Mouse (Mus musculus) ES-E14 (cell line): ENCODE results near the gene A630095E13Rik. TPM values are rescaled to one million over a fixed set of nuclear protein-coding genes. Genes with fewer than 3 reads are reported as not detected.
"Not testable (repeated sequence)": the region's sequence is repeated elsewhere in the genome, so short reads cannot be mapped to it uniquely, and the experiment has no call there.

Experiments used
- DNase-seq: peaks from one replicate; pipeline ENCODE4 v3.0.0-alpha.2; 2013; ENCODE audit warnings: low read depth, low spot score
- H3K27ac ChIP-seq: 2 replicates; pipeline ENCODE4 v1.5.1; 2012; ENCODE audit warnings: low read depth, mild to moderate bottlenecking, low read length, moderate library complexity, mixed read lengths; ENCODE audit not compliant: poor library complexity, insufficient read depth, severe bottlenecking
- H3K36me3 ChIP-seq: 2 replicates; pipeline ENCODE4 v1.6.1; 2012; ENCODE audit warnings: mild to moderate bottlenecking, low read length, moderate library complexity, mixed read lengths; ENCODE audit not compliant: control insufficient read depth, poor library complexity, insufficient read depth, severe bottlenecking
- H3K4me1 ChIP-seq, 2 experiments: fragments of 150-350 bp in 1 of 2; sonication (generic) in 1 of 2; 2 replicates each; pipeline ENCODE4 v1.6.1; 2012; ENCODE audit warnings: low read length in 2 of 2, mild to moderate bottlenecking in 1 of 2, mixed read lengths in 1 of 2; ENCODE audit not compliant: control insufficient read depth in 2 of 2, insufficient read depth in 2 of 2, poor library complexity in 1 of 2
- H3K4me3 ChIP-seq, 2 experiments: fragments of 150-350 bp in 1 of 2; sonication (generic) in 1 of 2; 2 replicates each; pipeline ENCODE4 v1.5.1; 2012; ENCODE audit warnings: low read length in 2 of 2, low read depth in 1 of 2, mild to moderate bottlenecking in 1 of 2, mixed read lengths in 1 of 2; ENCODE audit not compliant: insufficient read depth in 1 of 2, poor library complexity in 1 of 2, severe bottlenecking in 1 of 2
- H3K9ac ChIP-seq: 2 replicates; pipeline ENCODE4 v1.6.1; 2012; ENCODE audit warnings: low read depth, mild to moderate bottlenecking, low read length, mixed read lengths; ENCODE audit not compliant: poor library complexity, insufficient read depth, severe bottlenecking
- H3K9me3 ChIP-seq: fragments of 150-350 bp; sonication (generic); 2 replicates; pipeline ENCODE4 v1.6.1; 2012; ENCODE audit warnings: low read depth, mild to moderate bottlenecking, low read length; ENCODE audit not compliant: control insufficient read depth, insufficient read depth
- CHD2 ChIP-seq: IDR thresholded peaks from 2 replicates; pipeline ENCODE4 v1.6.1; 2014; ENCODE audit warnings: mild to moderate bottlenecking, low read depth, low read length, inconsistent platforms
- HCFC1 ChIP-seq: IDR thresholded peaks from 2 replicates; pipeline ENCODE4 v1.6.1; 2012; ENCODE audit warnings: low read length, inconsistent platforms, borderline replicate concordance; ENCODE audit not compliant: insufficient read depth
- MAFK ChIP-seq: IDR thresholded peaks from 2 replicates; pipeline ENCODE4 v1.6.1; 2014; ENCODE audit warnings: mild to moderate bottlenecking, low read depth, low read length, inconsistent platforms; ENCODE audit not compliant: insufficient read depth
- ZC3H11A ChIP-seq: IDR thresholded peaks from 2 replicates; pipeline ENCODE4 v1.6.1; 2012; ENCODE audit warnings: low read depth, mild to moderate bottlenecking, inconsistent platforms, low read length, borderline replicate concordance
- ZNF384 ChIP-seq: IDR thresholded peaks from 2 replicates; pipeline ENCODE4 v1.6.1; 2012; ENCODE audit warnings: low read depth, low read length, inconsistent platforms
- in situ Hi-C, 2 experiments: fragments of 600-800 bp; cut with MboI; formaldehyde crosslinking; loops; one replicate each; pipeline ENCODE4 v1.15.1; 2025; ENCODE audit warnings: low sequenced_read_pairs in 2 of 2, inconsistent platforms in 1 of 2; ENCODE audit not compliant: unreplicated experiment in 2 of 2
- total RNA-seq: library from RNA; depleted of rRNA; stranded (reverse); fragments of 300-350 nt; gene quantifications from 2 replicates; pipeline ENCODE4 v1.2.3, GENCODE M21; 2012; rRNA removed

Gene A630095E13Rik
- total RNA-seq, result not detected in 2 replicates

DNA sequence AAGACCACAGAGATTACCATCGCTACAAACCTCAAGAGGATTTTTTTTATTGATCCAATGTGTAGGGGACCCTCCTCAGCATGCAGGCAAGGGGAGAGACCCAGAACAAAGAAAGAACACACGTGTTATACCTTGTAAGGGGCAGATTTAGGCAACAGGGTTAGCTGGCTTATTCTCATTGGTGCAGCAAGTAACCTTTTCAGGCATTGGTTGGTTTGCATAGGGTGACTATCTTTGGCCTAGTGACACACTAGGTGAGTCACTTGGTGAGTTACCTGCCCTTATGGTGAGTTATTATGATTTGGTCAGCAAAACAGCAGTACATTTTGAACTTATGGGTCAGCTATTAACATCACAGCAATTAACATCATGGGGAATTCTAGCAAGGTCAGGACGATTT, at the start of gene A630095E13Rik:
Gene A630095E13Rik (minus strand): TSS at position 101 of the 400 bp plus-strand sequence.
- H3K4me1 ChIP-seq, H3K9ac ChIP-seq, H3K9me3 ChIP-seq, H3K27ac ChIP-seq, in situ Hi-C loops, H3K4me3 ChIP-seq, H3K36me3 ChIP-seq, DNase-seq: not testable (repeated sequence)

- no peak for DNase-seq
Observed at GRCm38 (mm10) chr9:36692920-36693319, 49.7 kb upstream of the A630095E13Rik start, which contains the start of gene Acrv1. TSS of gene Acrv1 (plus strand) at chr9:36693220.

DNA sequence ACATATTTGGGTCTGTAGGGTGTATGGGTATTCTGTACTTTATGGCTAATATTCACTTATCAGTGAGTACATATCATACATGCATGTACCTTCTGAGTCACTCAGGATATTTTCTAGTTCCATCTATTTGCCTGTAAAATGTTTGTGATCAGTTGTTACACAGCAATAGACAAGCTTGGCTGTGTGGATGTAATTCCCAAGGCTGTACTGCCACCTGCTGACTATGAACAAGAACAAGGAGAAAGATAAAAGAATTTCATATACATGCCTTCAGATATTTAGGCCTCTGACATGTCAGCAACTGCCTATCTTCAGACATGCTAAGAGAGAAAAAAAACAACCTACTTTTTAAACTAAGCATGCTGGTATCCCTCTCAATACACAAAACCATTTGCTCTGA, 44.2 kb upstream of the A630095E13Rik start:
- Histone ChIP-seq H3K9ac (no peak overlapping the region), H3K4me1 (no peaks in the 10 kb centered on the region), H3K36me3 (no peaks in the 10 kb centered on the region), H3K27ac (no peak overlapping the region), H3K4me3 (no peak overlapping the region), H3K9me3 (no peaks in the 10 kb centered on the region)
- peak; percentile 9 for DNase-seq
- in situ Hi-C loops, result loop anchor here in 1 of 2 experiments (10.0 kb wide), 1 partner anchor 243 kb away; no protein-coding TSS in a partner anchor
- TF ChIP-seq MAFK (no peak), ZNF384 (no peak), ZC3H11A (peak; percentile 56), HCFC1 (no peak), CHD2 (no peak)

More at GRCm38 (mm10) chr9:36692920-36693319, 49.7 kb upstream of the A630095E13Rik start, which contains the start of gene Acrv1:
- H3K36me3 ChIP-seq, result no peaks in the 10 kb centered on the region
- no peak within 1 kb of the TSS for H3K27ac ChIP-seq
- no peak within 1 kb of the TSS for H3K9ac ChIP-seq
- H3K9me3 ChIP-seq, result no peaks in the 10 kb centered on the region
- no peak for TF ChIP-seq CHD2
- no peak for TF ChIP-seq ZNF384
- no peak for TF ChIP-seq HCFC1
- no peak for TF ChIP-seq ZC3H11A
- no peak for TF ChIP-seq MAFK
- H3K4me1 ChIP-seq, result no peaks in the 10 kb centered on the region
- in situ Hi-C loops, result no loop called here
- H3K4me3 ChIP-seq, result no peak within 1 kb of the TSS

DNA sequence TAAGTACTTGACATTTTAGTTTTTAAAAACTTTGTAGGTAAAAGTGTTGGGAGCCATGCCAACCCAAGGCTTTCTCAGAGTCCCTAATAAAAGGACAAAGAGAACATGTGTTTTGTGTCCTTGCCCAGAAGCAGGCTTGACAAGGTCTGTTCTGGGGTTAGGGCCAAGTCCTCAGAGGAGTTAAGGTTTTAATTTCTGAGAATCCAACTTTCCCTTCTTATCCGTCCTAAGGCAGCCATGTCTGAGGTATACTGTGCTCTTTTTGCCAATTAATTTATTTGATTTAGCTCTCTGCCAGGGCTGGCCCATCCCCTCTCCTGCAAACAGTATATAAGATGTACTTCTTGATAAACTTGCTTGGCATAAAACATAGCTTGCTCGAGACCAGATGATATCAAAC, 38.2 kb upstream of the A630095E13Rik start:
- TF ChIP-seq MAFK (no peak), CHD2 (no peak)
- in situ Hi-C loops, result loop anchor here in 1 of 2 experiments (10.0 kb wide), 1 partner anchor 237 kb away; no protein-coding TSS in a partner anchor
- DNase-seq, result no peak
- H3K9ac ChIP-seq, result no peak overlapping the region
- H3K4me3 ChIP-seq, result no peak overlapping the region
- no peak overlapping the region for H3K27ac ChIP-seq
- no peaks in the 10 kb centered on the region for H3K4me1 ChIP-seq
- no peaks in the 10 kb centered on the region for H3K36me3 ChIP-seq
- H3K9me3 ChIP-seq, result no peaks in the 10 kb centered on the region

Other genes starting within 250 kb of the A630095E13Rik start
- not detected in 2 replicates for gene Gm7257, start 211.5 kb downstream of the A630095E13Rik start, total RNA-seq
- not detected in 2 replicates for gene Gm9513, start 167.7 kb downstream of the A630095E13Rik start, total RNA-seq
- gene Gm5615, start 101.4 kb downstream of the A630095E13Rik start, total RNA-seq, result not detected in 2 replicates
- gene Gm17689, start 60.7 kb downstream of the A630095E13Rik start, total RNA-seq, result not detected in 2 replicates
- gene Acrv1, start 49.8 kb upstream of the A630095E13Rik start, total RNA-seq, result 0.13 TPM in 1 of 2 replicates, not detected in the other
- 26.4 and 37.5 TPM in 2 replicates for gene Chek1, start 83.7 kb upstream of the A630095E13Rik start, total RNA-seq
- 459 and 494 TPM in 2 replicates for gene Stt3a, start 124.3 kb upstream of the A630095E13Rik start, total RNA-seq
- 104 and 105 TPM in 2 replicates for gene Ei24, start 154.0 kb upstream of the A630095E13Rik start, total RNA-seq
- gene Fez1, start 178.5 kb upstream of the A630095E13Rik start, total RNA-seq, result 5.0 and 5.8 TPM in 2 replicates